Mouse (Mus musculus): ENCODE measurements around the gene Prkca. TPM values are rescaled to one million over a fixed set of nuclear protein-coding genes. Genes with fewer than 3 reads are reported as not detected.

The Prkca gene
- total and polyA plus RNA-seq, 3 experiments, result 15.3 to 30.9 (median 19.9) TPM

- Histone ChIP-seq H3K4me1 (ENCODE audit: control insufficient read depth in 1 of 2, insufficient read depth in 2 of 2, low read length in 2 of 2) (peaks cover 7 to 11% of the 10 kb centered on the region in 2 experiments), H3K9ac (ENCODE audit: control insufficient read depth, low read depth, low read length, poor library complexity, severe bottlenecking) (no peak overlapping the region), H3K9me3 (replicated peaks; ENCODE audit: insufficient read depth, low read length) (no peaks in the 10 kb centered on the region), H3K27ac (ENCODE audit: control insufficient read depth, low read depth, low read length) (no peak overlapping the region), H3K36me3 (ENCODE audit: control insufficient read depth in 1 of 2, insufficient read depth in 2 of 2, low read length in 2 of 2) (peaks cover 0 to 20% of the 10 kb centered on the region in 2 experiments; a peak in 2 of 4 replicates), H3K79me2 (ENCODE audit: control insufficient read depth, insufficient read depth, low read length, poor library complexity) (peaks cover 6% of the 10 kb centered on the region), H3K4me3 (ENCODE audit: control insufficient read depth in 1 of 2, insufficient read depth in 1 of 2, low read depth in 2 of 2, low read length in 2 of 2) (no peak overlapping the region), H3K27me3 (ENCODE audit: control insufficient read depth in 1 of 2, insufficient read depth in 2 of 2, low read length in 2 of 2) (no peaks in the 10 kb centered on the region)
- TF ChIP-seq ETS1 (IDR thresholded peaks at IDR 0.05; ENCODE audit: low read depth, low read length), result 0 out of 2 replicates have a peak, but pooled peaks have one; percentile 17
- no peak for TF ChIP-seq USF1 (IDR thresholded peaks at IDR 0.05; ENCODE audit: low read depth, low read length)
- TF ChIP-seq TAL1 (IDR thresholded peaks at IDR 0.05; ENCODE audit: low read length), result no peak
- no peak for TF ChIP-seq CHD2 (IDR thresholded peaks at IDR 0.05; ENCODE audit: low read length)
- DNase-seq (ENCODE audit: low read depth, low spot score), result no peak
These were observed 31.8 kb downstream of the Prkca start for GRCm38 (mm10) chr11:108311912-108312311.

- Histone ChIP-seq H3K27me3 (ENCODE audit: control insufficient read depth in 1 of 2, insufficient read depth in 2 of 2, low read length in 2 of 2) (no peaks in the 10 kb centered on the region), H3K4me1 (ENCODE audit: control insufficient read depth in 1 of 2, insufficient read depth in 2 of 2, low read length in 2 of 2) (peaks cover 2 to 3% of the 10 kb centered on the region in 2 experiments), H3K36me3 (ENCODE audit: control insufficient read depth in 1 of 2, insufficient read depth in 2 of 2, low read length in 2 of 2) (peaks cover 0 to 7% of the 10 kb centered on the region in 2 experiments; a peak in 2 of 4 replicates), H3K79me2 (ENCODE audit: control insufficient read depth, insufficient read depth, low read length, poor library complexity) (peaks cover 6% of the 10 kb centered on the region), H3K4me3 (ENCODE audit: control insufficient read depth in 1 of 2, insufficient read depth in 1 of 2, low read depth in 2 of 2, low read length in 2 of 2) (no peak overlapping the region), H3K27ac (ENCODE audit: control insufficient read depth, low read depth, low read length) (no peak overlapping the region), H3K9me3 (replicated peaks; ENCODE audit: insufficient read depth, low read length) (no peaks in the 10 kb centered on the region), H3K9ac (ENCODE audit: control insufficient read depth, low read depth, low read length, poor library complexity, severe bottlenecking) (no peak overlapping the region)
- no peak for DNase-seq (ENCODE audit: low read depth, low spot score)
- TF ChIP-seq MYB (IDR thresholded peaks at IDR 0.05; ENCODE audit: low read depth, low read length) (no peak), ZKSCAN1 (IDR thresholded peaks at IDR 0.05; ENCODE audit: low read depth, low read length) (no peak), CHD2 (IDR thresholded peaks at IDR 0.05; ENCODE audit: low read length) (no peak), CHD1 (IDR thresholded peaks at IDR 0.05; ENCODE audit: low read depth, low read length) (no peak), GABPA (IDR thresholded peaks at IDR 0.05; ENCODE audit: low read depth, low read length) (no peak), GATA1 (IDR thresholded peaks at IDR 0.05; ENCODE audit: low read depth, low read length) (no peak), BHLHE40 (IDR thresholded peaks at IDR 0.05; ENCODE audit: borderline replicate concordance, low read depth, low read length) (no peak), HCFC1 (IDR thresholded peaks at IDR 0.05; ENCODE audit: low read depth, low read length) (no peak), MXI1 (IDR thresholded peaks at IDR 0.05; ENCODE audit: low read depth, low read length) (no peak), USF2 (IDR thresholded peaks at IDR 0.05; ENCODE audit: borderline replicate concordance in 1 of 2, insufficient read depth in 1 of 2, low read depth in 1 of 2, low read length in 2 of 2) (no peak), MAX (IDR thresholded peaks at IDR 0.05; ENCODE audit: low read length) (no peak), NRF1 (IDR thresholded peaks at IDR 0.05; ENCODE audit: insufficient read depth, low read depth, low read length, poor library complexity, severe bottlenecking) (no peak), CTCF (IDR thresholded peaks at IDR 0.05 in 2 of 3, conservative IDR thresholded peaks at IDR 0.05 in 1 of 3; ENCODE audit: control insufficient read depth in 1 of 3, insufficient read depth in 1 of 3, low read depth in 2 of 3, low read length in 3 of 3, poor library complexity in 1 of 3, severe bottlenecking in 1 of 3) (no peak), RCOR1 (IDR thresholded peaks at IDR 0.05; ENCODE audit: low read depth, low read length) (no peak), POLR2AphosphoS2 (IDR thresholded peaks at IDR 0.05; ENCODE audit: low read length) (no peak), MAFK (IDR thresholded peaks at IDR 0.05; ENCODE audit: borderline replicate concordance, low read depth, low read length) (no peak), MEF2A (IDR thresholded peaks at IDR 0.05; ENCODE audit: extremely low read depth, insufficient replicate concordance, low read depth, low read length, poor library complexity, severe bottlenecking) (no peak)
These were observed 33.9 kb downstream of the Prkca start for GRCm38 (mm10) chr11:108309791-108310190.

Data from MEL (cell line).